Comparison of ENCODE assay signal across 8 mouse cellular contexts in the genomic region with DNA sequence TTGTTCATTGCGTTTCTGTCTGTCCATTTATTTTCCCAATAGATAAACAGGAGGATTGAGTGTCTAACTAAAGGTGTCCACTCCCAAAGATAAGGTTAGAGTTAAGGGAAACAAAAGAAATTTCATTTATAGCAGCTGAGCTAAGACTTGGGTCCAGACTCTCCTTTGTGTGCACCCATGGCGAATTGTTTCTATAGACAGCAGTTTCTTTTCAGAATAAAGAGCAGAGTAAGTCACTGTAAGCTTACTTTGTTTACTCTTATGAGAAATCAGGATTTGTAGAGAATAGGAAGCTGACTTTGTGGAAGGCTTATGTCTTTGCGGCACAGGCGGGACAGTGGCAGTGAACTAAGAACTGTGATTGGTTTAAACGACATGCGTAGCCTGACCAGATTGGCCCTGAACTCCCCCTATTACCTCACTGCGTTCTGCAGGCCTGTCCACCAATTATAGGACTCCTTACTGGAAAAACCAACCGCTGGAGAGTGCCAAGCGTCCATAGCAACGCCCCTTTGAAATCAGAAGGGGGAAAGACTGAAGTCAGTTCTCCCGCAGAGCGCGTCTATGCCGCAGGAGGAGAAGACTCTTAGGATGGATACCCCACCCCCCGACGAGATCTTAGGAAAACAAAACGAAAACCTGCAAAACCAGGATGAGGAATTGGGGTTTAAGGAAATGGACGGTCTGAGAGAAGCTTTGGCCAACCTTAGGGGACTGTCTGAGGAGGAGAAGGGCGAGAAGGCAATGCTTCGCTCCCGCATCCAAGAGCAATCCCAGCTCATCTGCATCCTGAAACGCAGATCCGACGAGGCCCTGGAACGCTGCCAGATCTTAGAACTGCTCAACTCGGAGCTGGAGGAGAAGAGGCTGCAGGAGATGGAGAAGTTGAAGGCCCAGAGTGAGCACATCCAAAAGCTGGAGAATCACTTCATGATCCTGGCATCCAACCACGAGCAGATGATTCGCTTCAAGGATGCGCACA. TPM values are rescaled to one million over a fixed set of nuclear protein-coding genes. Genes with fewer than 3 reads are reported as not detected.
DNase-seq lines count a peak whose midpoint lies in the region; ATAC-seq and TF ChIP-seq lines count a peak whose summit lies in the region.

Gene Ccdc89, plus strand, starts transcription at position 558 of the 982 bp plus-strand sequence.

- H3K9me3 ChIP-seq in hindbrain, embryonic 10.5 days = no peaks in the 10 kb centered on the region
- H3K9me3 ChIP-seq in neural tube, embryonic 15.5 days (replicated peaks) = no peaks in the 10 kb centered on the region

- peak within 1 kb of the TSS; percentile 44 for H3K4me3 ChIP-seq in hindbrain, embryonic 10.5 days
- H3K4me3 ChIP-seq in lung, adult 2 months (replicated peaks; ENCODE audit: extremely low read depth, low read depth, low read length) = peak within 1 kb of the TSS; percentile 63
- peak within 1 kb of the TSS; percentile 47 for H3K4me3 ChIP-seq in neural tube, embryonic 15.5 days (replicated peaks)

- peak within 1 kb of the TSS; percentile 47 for H3K9ac ChIP-seq in neural tube, embryonic 15.5 days (replicated peaks)

- H3K4me1 ChIP-seq in hindbrain, embryonic 10.5 days (replicated peaks) = peaks cover 7% of the 10 kb centered on the region
- H3K4me1 ChIP-seq in lung, adult 2 months (ENCODE audit: control insufficient read depth, insufficient read depth, low read length) = no peaks in the 10 kb centered on the region
- peaks cover 11% of the 10 kb centered on the region for H3K4me1 ChIP-seq in neural tube, embryonic 15.5 days

- no peak for TF ChIP-seq CTCF in lung, adult 2 months (IDR thresholded peaks at IDR 0.05; ENCODE audit: insufficient read depth, low read length)

- no peaks in the 10 kb centered on the region for H3K27me3 ChIP-seq in hindbrain, embryonic 10.5 days (ENCODE audit: insufficient read depth, poor library complexity, severe bottlenecking)
- H3K27me3 ChIP-seq in neural tube, embryonic 15.5 days (replicated peaks) = no peaks in the 10 kb centered on the region

- WGBS in hindbrain, embryonic 10.5 days = 23% methylated on average over 29 of the region's 29 CpGs
- WGBS in lung, adult 2 months = 19% methylated on average over 29 of the region's 29 CpGs
- 20% methylated on average over 29 of the region's 29 CpGs for whole genome bisulfite sequencing in neural tube, embryonic 15.5 days

- H3K4me2 ChIP-seq in neural tube, embryonic 15.5 days = peak within 1 kb of the TSS; percentile 81

- H3K27ac ChIP-seq in hindbrain, embryonic 10.5 days = peak within 1 kb of the TSS; percentile 72
- H3K27ac ChIP-seq in neural tube, embryonic 15.5 days (replicated peaks) = peak within 1 kb of the TSS; percentile 58

- H3K36me3 ChIP-seq in hindbrain, embryonic 10.5 days = no peaks in the 10 kb centered on the region
- no peaks in the 10 kb centered on the region for H3K36me3 ChIP-seq in neural tube, embryonic 15.5 days

- peak; percentile 96 for DNase-seq in R1 (ENCODE audit: low read depth, low spot score)
- DNase-seq in cerebellum, adult 9-10 months = peak; percentile 89
- peak; percentile 85 to 87 for DNase-seq in frontal cortex, adult 2 months (ENCODE audit: extremely low spot score in 1 of 2, low spot score in 1 of 2)
- peak; percentile 81 for DNase-seq in hindbrain, embryonic 10.5 days (ENCODE audit: low spot score)
- peak; percentile 75 to 88 for DNase-seq in layer of hippocampus, adult 8-10 months (ENCODE audit: low spot score in 2 of 2)
- peak; percentile 69 for DNase-seq in lung, adult 2 months
- peak; percentile 25 for DNase-seq in urinary bladder, postnatal 10 days (ENCODE audit: low spot score)

- ATAC-seq in neural tube, embryonic 15.5 days (ENCODE audit: low FRiP score) = peak; percentile 100

- no peak for TF ChIP-seq POLR2A in lung, adult 2 months (IDR thresholded peaks at IDR 0.05; ENCODE audit: borderline replicate concordance, extremely low read depth, low read depth, low read length)

RNA-seq across cellular contexts. Expression of gene Ccdc89, which starts in this region (rescaled TPM):
- polyA plus RNA-seq in frontal cortex, adult 2 months (2012; rRNA removed) = 0.62 and 0.67 TPM in 2 replicates
- polyA plus RNA-seq in hindbrain, embryonic 10.5 days (2016; fragmentation: Nextera tagmentation; extraction: Ambion mirVana) = 2.3 and 2.6 TPM in 2 replicates
- total RNA-seq in layer of hippocampus, adult 8-10 months (2022) = 1 to 10 TPM in 2 of 4 experiments, under 1 TPM in 2; 0.98 to 1.3 (median 1.1) TPM
- 0.18 and 0.25 TPM in 2 replicates for polyA plus RNA-seq in lung, adult 2 months (2012; rRNA removed)
- polyA plus RNA-seq in neural tube, embryonic 15.5 days (2015; fragmentation: Nextera tagmentation; extraction: Ambion mirVana) = 1.3 and 1.5 TPM in 2 replicates

Comparison
In these comparisons a context has a peak if more than half of its experiments do, and no peak if none do; other contexts are left out.
1. Peak in every context shown above with its lines: DNase-seq, ATAC-seq, H3K4me3 ChIP-seq and H3K27ac ChIP-seq.
2. Peak in DNase-seq in frontal cortex, adult 2 months; RNA of the gene not detected or under 1 TPM.
3. Peak in DNase-seq and H3K4me3 ChIP-seq in lung, adult 2 months; RNA of the gene not detected or under 1 TPM.
4. DNase-seq: peak in every context shown above with its lines; median percentile 96 in R1; 89 in cerebellum, adult 9-10 months; 86 in frontal cortex, adult 2 months; 82 in layer of hippocampus, adult 8-10 months; 81 in hindbrain, embryonic 10.5 days; 69 in lung, adult 2 months; 25 in urinary bladder, postnatal 10 days.